Mouse (Mus musculus): Measurements from ENCODE around the gene Hacl1.

DNA sequence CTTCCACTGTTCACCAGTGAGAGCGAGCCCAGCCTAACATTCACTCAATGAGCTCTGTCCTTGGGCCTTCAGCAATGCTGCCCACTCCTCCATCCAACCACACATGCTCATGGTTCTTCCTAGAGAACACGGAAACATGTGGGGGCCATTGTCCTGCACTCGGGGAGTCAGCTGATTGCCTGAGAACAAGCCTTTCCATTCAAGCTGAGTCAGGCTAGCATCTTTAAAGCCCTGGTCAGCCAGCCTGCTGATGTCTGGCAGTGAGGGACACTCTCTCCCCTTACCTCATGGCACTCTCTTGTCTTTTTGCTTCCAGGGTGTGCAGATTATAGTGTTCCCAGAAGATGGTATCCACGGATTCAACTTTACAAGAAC, 24.5 kb upstream of the Hacl1 start:
- no peak for TF ChIP-seq CTCF (conservative IDR thresholded peaks at IDR 0.05; ENCODE audit: insufficient read depth, insufficient read length, low read depth, low read length)
- no peak for TF ChIP-seq POLR2A (IDR thresholded peaks at IDR 0.05; ENCODE audit: low read depth, low read length)

Data from kidney, adult 2 months (tissue).